Mouse (Mus musculus): ENCODE results near the gene Dvl2. TPM values are rescaled to one million over a fixed set of nuclear protein-coding genes. Genes with fewer than 3 reads are reported as not detected.

Dvl2 gene
- total and polyA plus RNA-seq, 3 experiments, result 32.7 to 71.8 (median 49.6) TPM

GRCm38 (mm10) chr11:70038174-70038573 is 37.8 kb downstream of the Dvl2 start:
- TF ChIP-seq TAL1 (conservative IDR thresholded peaks at IDR 0.05; ENCODE audit: low read depth, low read length) (no peak), CTCF (IDR thresholded peaks at IDR 0.05; ENCODE audit: low read depth, low read length) (no peak), GATA1 (IDR thresholded peaks at IDR 0.05; ENCODE audit: borderline replicate concordance, low read length) (no peak), POLR2AphosphoS5 (IDR thresholded peaks at IDR 0.05; ENCODE audit: insufficient replicate concordance, low read depth, low read length) (no peak), GATA2 (IDR thresholded peaks at IDR 0.05; ENCODE audit: borderline replicate concordance, low read depth, low read length) (no peak)
- peaks cover 17% of the 10 kb centered on the region; the same call in 1 of the 2 replicates for H3K27me3 ChIP-seq (ENCODE audit: insufficient read depth, low read length)
- H3K4me1 ChIP-seq (ENCODE audit: insufficient read depth, low read depth, low read length), result 0 out of 2 replicates have a peak, but pooled peaks cover 5% of the 10 kb centered on the region
- ATAC-seq (ENCODE audit: extremely low read depth, insufficient number of reproducible peaks, low FRiP score, poor library complexity, severe bottlenecking), result no peak
- no peaks in the 10 kb centered on the region for H3K36me3 ChIP-seq (replicated peaks)
- no peaks in the 10 kb centered on the region for H3K9me3 ChIP-seq (replicated peaks)
- H3K4me3 ChIP-seq (ENCODE audit: low read depth, low read length), result no peak overlapping the region
- DNase-seq (ENCODE audit: low spot score), result no peak

DNA sequence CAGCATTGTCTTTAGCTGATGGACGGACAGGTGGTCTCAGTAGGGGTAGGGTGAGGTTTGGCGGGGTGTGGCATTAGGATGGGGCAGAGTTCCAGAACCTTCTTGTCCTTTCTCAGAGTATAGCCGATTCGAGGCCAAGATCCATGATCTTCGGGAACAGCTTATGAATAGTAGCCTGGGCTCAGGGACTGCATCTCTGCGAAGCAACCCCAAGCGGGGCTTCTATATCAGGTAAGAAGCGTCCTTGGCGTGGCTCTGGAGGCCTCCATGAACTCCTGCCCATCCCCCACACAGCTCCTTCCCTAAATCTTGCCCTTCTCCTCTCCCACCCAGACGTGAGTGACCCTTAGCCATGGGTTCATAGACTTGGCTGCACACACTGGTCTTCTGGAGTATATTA is 39.2 kb downstream of the Dvl2 start:
- peaks cover 21% of the 10 kb centered on the region; the same call in 1 of the 2 replicates for H3K27me3 ChIP-seq (ENCODE audit: insufficient read depth, low read length)
- H3K4me3 ChIP-seq (ENCODE audit: low read depth, low read length), result no peak overlapping the region
- ATAC-seq (ENCODE audit: extremely low read depth, insufficient number of reproducible peaks, low FRiP score, poor library complexity, severe bottlenecking) (no peak), DNase-seq (ENCODE audit: low spot score) (no peak)
- TF ChIP-seq GATA2 (IDR thresholded peaks at IDR 0.05; ENCODE audit: borderline replicate concordance, low read depth, low read length) (no peak), GATA1 (IDR thresholded peaks at IDR 0.05; ENCODE audit: borderline replicate concordance, low read length) (no peak), POLR2AphosphoS5 (IDR thresholded peaks at IDR 0.05; ENCODE audit: insufficient replicate concordance, low read depth, low read length) (no peak), CTCF (IDR thresholded peaks at IDR 0.05; ENCODE audit: low read depth, low read length) (no peak), TAL1 (conservative IDR thresholded peaks at IDR 0.05; ENCODE audit: low read depth, low read length) (no peak)
- H3K36me3 ChIP-seq (replicated peaks), result no peaks in the 10 kb centered on the region
- H3K4me1 ChIP-seq (ENCODE audit: insufficient read depth, low read depth, low read length), result 0 out of 2 replicates have a peak, but pooled peaks cover 5% of the 10 kb centered on the region
- H3K9me3 ChIP-seq (replicated peaks), result no peaks in the 10 kb centered on the region

- H3K4me1 ChIP-seq (ENCODE audit: insufficient read depth, low read depth, low read length), result 0 out of 2 replicates have a peak, but pooled peaks cover 5% of the 10 kb centered on the region
- no peak for ATAC-seq (ENCODE audit: extremely low read depth, insufficient number of reproducible peaks, low FRiP score, poor library complexity, severe bottlenecking)
- H3K4me3 ChIP-seq (ENCODE audit: low read depth, low read length), result no peak overlapping the region
- H3K9me3 ChIP-seq (replicated peaks), result no peaks in the 10 kb centered on the region
- H3K36me3 ChIP-seq (replicated peaks), result no peaks in the 10 kb centered on the region
- no peak for DNase-seq (ENCODE audit: low spot score)
- peaks cover 21% of the 10 kb centered on the region; the same call in 1 of the 2 replicates for H3K27me3 ChIP-seq (ENCODE audit: insufficient read depth, low read length)
- TF ChIP-seq CTCF (IDR thresholded peaks at IDR 0.05; ENCODE audit: low read depth, low read length) (no peak), POLR2AphosphoS5 (IDR thresholded peaks at IDR 0.05; ENCODE audit: insufficient replicate concordance, low read depth, low read length) (no peak), GATA2 (IDR thresholded peaks at IDR 0.05; ENCODE audit: borderline replicate concordance, low read depth, low read length) (no peak), GATA1 (IDR thresholded peaks at IDR 0.05; ENCODE audit: borderline replicate concordance, low read length) (no peak), TAL1 (conservative IDR thresholded peaks at IDR 0.05; ENCODE audit: low read depth, low read length) (no peak)
These were observed 39.8 kb downstream of the Dvl2 start for GRCm38 (mm10) chr11:70040184-70040583.

DNA sequence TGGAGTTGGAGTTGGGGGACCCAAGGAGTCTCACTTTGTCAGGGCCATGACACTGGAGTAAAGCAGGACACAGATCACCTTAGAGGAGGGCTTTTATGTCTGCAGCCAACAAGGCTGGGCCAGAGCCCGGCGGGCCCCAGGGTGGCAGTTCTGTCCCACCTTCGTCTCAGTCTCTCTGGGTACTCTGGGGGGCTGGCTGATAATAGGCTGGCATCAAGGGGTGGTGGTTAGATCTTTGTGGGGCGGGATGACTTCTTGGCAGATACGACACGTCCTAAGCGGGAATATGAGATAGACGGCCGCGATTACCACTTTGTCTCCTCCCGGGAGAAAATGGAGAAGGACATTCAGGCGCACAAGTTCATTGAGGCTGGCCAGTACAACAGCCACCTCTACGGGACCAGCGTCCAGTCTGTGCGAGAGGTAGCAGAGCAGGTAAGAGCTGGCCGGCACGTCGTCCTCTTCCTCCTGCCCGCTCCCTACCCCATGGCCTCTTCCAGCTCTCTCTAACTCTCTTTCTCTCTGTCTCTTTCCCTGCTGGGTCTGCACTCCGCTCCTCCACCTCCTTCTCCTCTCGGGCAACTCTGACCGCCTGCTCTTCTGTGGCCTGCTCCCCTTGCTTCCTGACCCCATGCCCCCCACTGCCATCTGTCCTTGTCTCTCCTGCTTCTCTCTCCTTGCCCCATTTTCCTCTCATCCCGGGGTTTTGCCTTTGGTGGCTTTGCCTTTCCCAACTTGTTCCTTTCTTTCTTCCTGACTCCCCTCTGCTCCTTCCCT is 42.1 kb downstream of the Dvl2 start:
- Histone ChIP-seq H3K9me3 (replicated peaks) (no peaks in the 10 kb centered on the region), H3K4me1 (ENCODE audit: insufficient read depth, low read depth, low read length) (0 out of 2 replicates have a peak, but pooled peaks cover 5% of the 10 kb centered on the region), H3K36me3 (replicated peaks) (no peaks in the 10 kb centered on the region), H3K4me3 (ENCODE audit: low read depth, low read length) (no peak overlapping the region), H3K27me3 (ENCODE audit: insufficient read depth, low read length) (peaks cover 22% of the 10 kb centered on the region; the same call in 1 of the 2 replicates)
- DNase-seq (ENCODE audit: low spot score) (no peak), ATAC-seq (ENCODE audit: extremely low read depth, insufficient number of reproducible peaks, low FRiP score, poor library complexity, severe bottlenecking) (no peak)
- TF ChIP-seq GATA2 (IDR thresholded peaks at IDR 0.05; ENCODE audit: borderline replicate concordance, low read depth, low read length) (no peak), TAL1 (conservative IDR thresholded peaks at IDR 0.05; ENCODE audit: low read depth, low read length) (no peak), CTCF (IDR thresholded peaks at IDR 0.05; ENCODE audit: low read depth, low read length) (no peak), POLR2AphosphoS5 (IDR thresholded peaks at IDR 0.05; ENCODE audit: insufficient replicate concordance, low read depth, low read length) (no peak), GATA1 (IDR thresholded peaks at IDR 0.05; ENCODE audit: borderline replicate concordance, low read length) (no peak)

DNA sequence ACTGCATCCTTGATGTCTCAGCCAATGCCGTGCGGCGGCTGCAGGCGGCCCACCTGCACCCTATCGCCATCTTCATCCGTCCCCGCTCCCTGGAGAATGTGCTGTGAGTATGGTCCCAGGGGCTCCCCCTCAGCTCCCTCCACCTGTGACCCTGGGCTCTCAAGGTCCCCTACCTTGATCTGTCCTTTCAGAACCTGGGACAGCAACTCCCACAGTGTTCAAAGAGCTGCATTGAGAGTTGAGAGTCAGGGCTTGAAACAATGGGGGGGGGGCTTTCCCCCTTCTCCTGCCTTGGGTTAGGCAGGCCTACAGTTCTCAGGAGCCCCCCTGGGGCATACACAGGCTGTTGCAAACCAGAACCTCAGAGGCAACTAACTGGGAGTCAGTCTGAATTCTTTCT is 43.3 kb downstream of the Dvl2 start:
- DNase-seq (ENCODE audit: low spot score), result no peak
- Histone ChIP-seq H3K4me3 (ENCODE audit: low read depth, low read length) (no peak overlapping the region), H3K9me3 (replicated peaks) (no peaks in the 10 kb centered on the region), H3K4me1 (ENCODE audit: insufficient read depth, low read depth, low read length) (no peaks in the 10 kb centered on the region), H3K27me3 (ENCODE audit: insufficient read depth, low read length) (peaks cover 22% of the 10 kb centered on the region; the same call in 1 of the 2 replicates), H3K36me3 (replicated peaks) (no peaks in the 10 kb centered on the region)
- ATAC-seq (ENCODE audit: extremely low read depth, insufficient number of reproducible peaks, low FRiP score, poor library complexity, severe bottlenecking), result no peak
- TF ChIP-seq POLR2AphosphoS5 (IDR thresholded peaks at IDR 0.05; ENCODE audit: insufficient replicate concordance, low read depth, low read length) (no peak), GATA1 (IDR thresholded peaks at IDR 0.05; ENCODE audit: borderline replicate concordance, low read length) (no peak), TAL1 (conservative IDR thresholded peaks at IDR 0.05; ENCODE audit: low read depth, low read length) (no peak), GATA2 (IDR thresholded peaks at IDR 0.05; ENCODE audit: borderline replicate concordance, low read depth, low read length) (no peak), CTCF (IDR thresholded peaks at IDR 0.05; ENCODE audit: low read depth, low read length) (no peak)

DNA sequence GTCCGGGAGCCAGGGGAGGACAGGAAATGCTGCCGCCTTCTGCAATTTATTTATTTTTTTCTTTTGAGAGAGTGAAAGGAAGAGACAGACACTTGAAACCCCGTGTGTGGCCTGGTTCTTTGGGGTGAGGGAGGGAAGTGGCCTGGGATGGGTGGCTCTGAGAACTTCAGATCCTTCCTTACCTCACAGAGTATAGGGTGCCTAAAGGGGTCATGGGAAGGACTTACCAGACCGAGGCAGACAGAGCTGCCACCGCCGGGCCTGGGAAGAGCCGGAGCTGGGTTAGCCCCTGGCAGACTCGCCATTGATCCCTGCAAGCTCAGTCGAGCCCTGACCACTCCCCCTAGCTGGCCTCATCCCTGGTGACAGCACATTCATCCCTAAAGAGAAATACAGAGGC is 45.0 kb downstream of the Dvl2 start:
- ATAC-seq (ENCODE audit: extremely low read depth, insufficient number of reproducible peaks, low FRiP score, poor library complexity, severe bottlenecking) (no peak), DNase-seq (ENCODE audit: low spot score) (no peak)
- Histone ChIP-seq H3K27me3 (ENCODE audit: insufficient read depth, low read length) (peaks cover 20% of the 10 kb centered on the region; the same call in 1 of the 2 replicates), H3K9me3 (replicated peaks) (no peaks in the 10 kb centered on the region), H3K36me3 (replicated peaks) (no peaks in the 10 kb centered on the region), H3K4me1 (ENCODE audit: insufficient read depth, low read depth, low read length) (no peaks in the 10 kb centered on the region), H3K4me3 (ENCODE audit: low read depth, low read length) (no peak overlapping the region)
- TF ChIP-seq GATA2 (IDR thresholded peaks at IDR 0.05; ENCODE audit: borderline replicate concordance, low read depth, low read length), result no peak
- no peak for TF ChIP-seq TAL1 (conservative IDR thresholded peaks at IDR 0.05; ENCODE audit: low read depth, low read length)
- TF ChIP-seq POLR2AphosphoS5 (IDR thresholded peaks at IDR 0.05; ENCODE audit: insufficient replicate concordance, low read depth, low read length), result no peak
- no peak for TF ChIP-seq GATA1 (IDR thresholded peaks at IDR 0.05; ENCODE audit: borderline replicate concordance, low read length)
- TF ChIP-seq CTCF (IDR thresholded peaks at IDR 0.05; ENCODE audit: low read depth, low read length), result no peak

Data from G1E (cell line).